Mouse (Mus musculus): ENCODE results near the gene Metrnl. TPM values are rescaled to one million over a fixed set of nuclear protein-coding genes. Genes with fewer than 3 reads are reported as not detected.
"Not testable (repeated sequence)": the region's sequence is repeated elsewhere in the genome, so short reads cannot be mapped to it uniquely, and the experiment has no call there.

Gene Metrnl
- polyA plus RNA-seq (2016; fragmentation: Nextera tagmentation; extraction: Ambion mirVana) = 3.7 and 4.8 TPM in 2 replicates

DNA sequence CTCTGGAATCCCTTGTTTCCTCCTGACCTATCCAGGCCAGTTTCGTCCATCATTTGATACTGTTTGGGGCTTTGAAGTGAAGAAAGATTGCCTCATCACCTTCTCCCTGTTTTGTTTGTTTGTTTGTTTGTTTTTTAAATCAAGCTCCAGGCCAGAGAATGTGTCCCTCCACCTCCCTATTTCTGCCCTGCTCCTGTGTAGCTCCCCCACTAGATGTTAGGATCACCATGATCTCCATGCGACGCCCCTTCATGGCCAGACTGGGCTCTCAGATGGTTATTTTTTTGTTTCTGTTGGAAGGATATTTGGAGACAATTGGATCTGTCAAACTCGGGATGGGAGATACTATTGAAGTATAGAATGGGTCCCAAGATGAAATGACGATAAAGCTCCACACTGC, at the start of gene Metrnl:
TSS of gene Metrnl (plus strand) at position 301 of the 400 bp plus-strand sequence.
- peaks cover 69% of the 10 kb centered on the region for H3K27me3 ChIP-seq (replicated peaks)
- H3K36me3 ChIP-seq = no peaks in the 10 kb centered on the region
- peak within 1 kb of the TSS; percentile 40 for H3K9ac ChIP-seq
- no peak within 1 kb of the TSS for H3K27ac ChIP-seq
- WGBS (ENCODE audit: insufficient replicate concordance) = 73% methylated on average over 5 of the region's 5 CpGs
- H3K4me2 ChIP-seq = peak within 1 kb of the TSS; percentile 83
- H3K9me3 ChIP-seq (replicated peaks) = no peaks in the 10 kb centered on the region
- ATAC-seq = no peak
- peak within 1 kb of the TSS; percentile 58 for H3K4me3 ChIP-seq
- H3K4me1 ChIP-seq = peaks cover 16% of the 10 kb centered on the region

DNA sequence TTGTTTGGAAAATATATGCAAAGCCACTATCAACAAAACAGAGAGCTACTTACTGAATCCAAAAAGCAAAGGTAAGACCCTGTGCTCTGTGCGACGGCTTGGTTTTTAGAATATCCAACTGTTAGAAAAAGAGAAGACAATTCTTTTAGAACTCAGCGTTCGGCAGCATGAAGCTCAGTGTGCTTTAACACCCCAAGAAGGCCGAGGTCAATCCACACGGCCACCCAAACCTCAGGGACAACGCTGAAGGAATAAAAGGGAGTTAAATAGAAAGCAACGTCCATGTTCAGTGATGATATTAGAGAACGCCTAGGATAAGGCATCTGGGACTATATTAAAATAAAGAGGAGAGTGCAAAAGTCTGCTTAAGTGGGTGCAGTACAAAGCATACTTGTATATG, 49.8 kb upstream of the Metrnl start:
- Histone ChIP-seq H3K4me2 (no peak overlapping the region), H3K27me3 (replicated peaks) (no peaks in the 10 kb centered on the region), H3K27ac (no peak overlapping the region), H3K9me3 (replicated peaks) (no peaks in the 10 kb centered on the region), H3K4me3 (no peak overlapping the region), H3K9ac (no peak overlapping the region), H3K4me1 (no peaks in the 10 kb centered on the region), H3K36me3 (peaks cover 13% of the 10 kb centered on the region; the same call in 1 of the 2 replicates)
- WGBS (ENCODE audit: insufficient replicate concordance) = 80% methylated on average over 9 of the region's 9 CpGs
- no peak for ATAC-seq

DNA sequence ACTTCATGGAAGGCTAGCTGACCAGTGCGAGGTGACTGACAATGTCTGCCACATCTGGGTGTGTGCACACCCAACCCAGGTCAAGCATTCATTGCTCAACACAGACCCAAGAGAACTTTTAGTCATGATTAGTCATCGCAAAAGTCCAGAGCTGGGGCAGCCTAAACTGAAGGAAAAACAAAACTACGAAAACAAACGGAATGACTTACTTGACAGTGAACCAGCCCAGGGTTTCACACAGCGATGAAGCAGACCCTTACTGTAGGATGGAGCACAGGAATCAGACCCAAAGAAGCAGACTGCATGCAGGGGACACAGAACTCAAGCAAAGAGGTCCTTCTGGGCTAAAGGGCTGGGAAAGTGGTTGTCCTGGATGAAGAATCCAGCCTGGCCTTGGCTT, 49.4 kb upstream of the Metrnl start:
- Histone ChIP-seq H3K9ac (no peak overlapping the region), H3K4me2 (no peak overlapping the region), H3K27ac (no peak overlapping the region), H3K4me3 (no peak overlapping the region), H3K27me3 (replicated peaks) (no peaks in the 10 kb centered on the region), H3K9me3 (replicated peaks) (no peaks in the 10 kb centered on the region), H3K36me3 (peaks cover 13% of the 10 kb centered on the region; the same call in 1 of the 2 replicates), H3K4me1 (no peaks in the 10 kb centered on the region)
- no peak for ATAC-seq
- WGBS (ENCODE audit: insufficient replicate concordance) = 82% methylated on average over 5 of the region's 5 CpGs

DNA sequence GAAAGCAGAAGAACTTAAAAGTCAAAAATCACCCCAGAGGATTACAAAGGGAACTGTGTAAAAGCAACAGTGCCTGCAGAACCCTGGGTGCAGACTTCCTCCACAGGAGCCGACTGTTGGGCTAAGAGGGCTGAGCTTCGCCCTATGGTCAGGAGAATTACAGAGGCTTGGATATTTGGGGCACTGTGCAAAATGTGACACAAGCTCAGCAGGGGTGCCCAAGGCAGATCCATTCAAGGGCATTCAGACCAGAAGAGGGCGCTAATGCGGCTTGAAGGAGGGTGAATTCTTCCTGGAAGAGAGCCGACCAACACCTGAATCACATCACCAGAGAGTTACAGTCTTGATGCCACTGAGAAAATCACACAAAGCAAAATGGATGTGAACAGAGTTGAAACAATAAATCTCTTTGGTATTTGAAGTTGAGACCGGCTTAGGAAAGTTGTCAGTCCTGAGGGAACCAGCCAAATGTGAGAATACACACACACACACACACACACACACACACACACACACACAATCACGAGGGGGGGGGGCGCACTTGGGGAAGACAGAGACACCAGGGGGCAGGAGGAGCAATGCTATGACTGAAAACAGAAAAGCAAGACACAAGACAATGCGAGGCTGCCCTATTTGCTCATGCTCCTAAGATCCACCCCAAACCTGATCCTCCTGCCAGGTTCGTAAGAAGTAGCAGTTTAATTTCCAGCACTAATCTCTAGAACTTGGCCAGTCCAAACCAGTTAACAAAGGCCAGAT, 48.6 kb upstream of the Metrnl start:
- H3K4me1 ChIP-seq = no peaks in the 10 kb centered on the region
- H3K9me3 ChIP-seq (replicated peaks) = no peaks in the 10 kb centered on the region
- no peak overlapping the region for H3K4me2 ChIP-seq
- H3K27ac ChIP-seq = no peak overlapping the region
- no peak overlapping the region for H3K9ac ChIP-seq
- H3K27me3 ChIP-seq (replicated peaks) = no peaks in the 10 kb centered on the region
- peaks cover 13% of the 10 kb centered on the region; the same call in 1 of the 2 replicates for H3K36me3 ChIP-seq
- H3K4me3 ChIP-seq = no peak overlapping the region
- ATAC-seq = no peak
- WGBS (ENCODE audit: insufficient replicate concordance) = 51% methylated on average over 10 of the region's 10 CpGs

DNA sequence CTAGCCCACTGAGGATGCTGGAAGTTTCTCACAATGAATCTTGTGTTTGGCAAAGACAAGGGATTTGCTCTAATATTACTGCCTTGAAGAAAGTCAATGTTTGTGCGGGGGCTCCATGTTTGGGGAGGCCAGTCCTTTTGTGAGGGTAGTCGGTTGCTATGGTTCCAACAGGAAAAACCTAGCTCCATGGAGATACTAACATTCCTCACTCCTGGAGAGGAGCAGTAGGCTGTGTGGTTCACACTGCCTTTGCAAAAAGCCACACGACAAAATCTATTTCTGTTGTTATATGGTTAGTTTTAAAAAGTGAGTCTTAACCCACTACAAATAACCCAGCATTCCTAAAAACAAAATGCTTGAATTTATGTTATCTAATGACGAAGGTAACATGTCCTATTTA, 47.7 kb upstream of the Metrnl start:
- Histone ChIP-seq H3K9me3 (replicated peaks) (no peaks in the 10 kb centered on the region), H3K4me2 (no peak overlapping the region), H3K4me3 (no peak overlapping the region), H3K27ac (no peak overlapping the region), H3K36me3 (peaks cover 11% of the 10 kb centered on the region; the same call in 1 of the 2 replicates), H3K27me3 (replicated peaks) (no peaks in the 10 kb centered on the region), H3K4me1 (no peaks in the 10 kb centered on the region), H3K9ac (no peak overlapping the region)
- WGBS (ENCODE audit: insufficient replicate concordance) = 80% methylated on average over 4 of the region's 4 CpGs
- ATAC-seq = no peak

DNA sequence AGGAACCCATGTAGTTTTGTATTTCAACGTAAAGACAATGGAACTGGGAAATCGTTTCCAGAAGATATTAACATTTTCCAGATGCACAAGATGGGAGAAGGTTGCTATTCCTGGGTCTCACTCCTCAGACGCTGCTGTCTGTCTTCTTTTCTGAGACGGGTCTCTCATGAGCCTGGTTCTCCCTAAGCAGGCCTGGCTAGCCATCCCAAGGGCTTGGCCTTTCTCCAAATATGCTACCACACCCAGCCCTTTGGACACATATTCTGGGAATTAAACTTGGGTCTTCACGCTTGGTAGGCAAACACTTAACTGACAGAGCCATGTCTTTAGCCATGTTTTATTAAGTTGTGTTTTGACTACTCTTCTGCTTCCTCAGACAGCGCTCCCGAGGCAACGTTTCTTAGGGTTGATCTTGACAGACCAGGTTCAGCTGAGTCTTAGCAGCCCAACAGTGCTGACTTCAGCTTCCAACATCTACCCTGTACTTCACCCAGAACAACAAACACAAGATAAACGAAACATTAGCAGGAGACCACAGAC, 46.9 kb upstream of the Metrnl start:
- H3K4me3 ChIP-seq = no peak overlapping the region
- no peak for ATAC-seq

DNA sequence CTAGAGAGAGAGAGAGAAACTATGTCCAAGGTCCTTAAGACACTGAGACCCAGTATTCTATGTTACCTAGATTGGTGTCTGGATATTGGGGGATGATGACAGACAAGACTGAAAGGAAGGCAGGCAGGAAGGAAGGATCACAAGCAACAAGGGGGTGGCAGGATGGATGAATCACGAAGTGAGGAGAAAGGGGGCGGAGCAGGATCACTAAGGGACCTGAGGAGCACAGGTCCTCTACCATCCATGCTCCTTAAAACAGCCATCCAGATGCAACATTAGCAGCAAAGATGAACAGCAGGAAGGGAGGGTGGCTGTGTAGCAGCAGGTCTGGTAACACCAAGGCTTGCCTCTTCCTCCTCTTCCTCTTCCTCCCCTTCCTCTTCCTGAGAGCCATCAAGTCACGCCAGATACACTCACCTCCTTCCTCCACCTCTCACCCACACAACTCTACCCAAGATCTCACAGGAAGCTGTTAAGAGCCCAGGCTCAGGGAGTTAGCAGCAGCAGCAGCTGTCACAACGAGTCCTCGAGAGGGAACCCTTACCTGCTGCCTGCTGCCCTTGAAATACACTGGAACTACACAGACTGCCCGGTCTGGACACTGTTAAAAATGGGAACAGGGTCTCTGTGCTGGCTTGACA, 46.1 kb upstream of the Metrnl start:
- no peaks in the 10 kb centered on the region for H3K4me1 ChIP-seq
- no peaks in the 10 kb centered on the region for H3K9me3 ChIP-seq (replicated peaks)
- H3K4me2 ChIP-seq = no peak overlapping the region
- peaks cover 10% of the 10 kb centered on the region; the same call in 1 of the 2 replicates for H3K36me3 ChIP-seq
- H3K9ac ChIP-seq = no peak overlapping the region
- ATAC-seq = no peak
- no peak overlapping the region for H3K27ac ChIP-seq
- no peak overlapping the region for H3K4me3 ChIP-seq
- 35% methylated on average over 6 of the region's 6 CpGs for WGBS (ENCODE audit: insufficient replicate concordance)
- H3K27me3 ChIP-seq (replicated peaks) = no peaks in the 10 kb centered on the region

More for the DNA sequence above, 46.9 kb upstream of the Metrnl start:
- Histone ChIP-seq H3K4me2 (no peak overlapping the region), H3K27me3 (replicated peaks) (no peaks in the 10 kb centered on the region), H3K9ac (no peak overlapping the region), H3K27ac (no peak overlapping the region), H3K4me1 (no peaks in the 10 kb centered on the region), H3K36me3 (peaks cover 7% of the 10 kb centered on the region; the same call in 1 of the 2 replicates), H3K9me3 (replicated peaks) (no peaks in the 10 kb centered on the region)
- WGBS (ENCODE audit: insufficient replicate concordance) = 76% methylated on average over 9 of the region's 9 CpGs

DNA sequence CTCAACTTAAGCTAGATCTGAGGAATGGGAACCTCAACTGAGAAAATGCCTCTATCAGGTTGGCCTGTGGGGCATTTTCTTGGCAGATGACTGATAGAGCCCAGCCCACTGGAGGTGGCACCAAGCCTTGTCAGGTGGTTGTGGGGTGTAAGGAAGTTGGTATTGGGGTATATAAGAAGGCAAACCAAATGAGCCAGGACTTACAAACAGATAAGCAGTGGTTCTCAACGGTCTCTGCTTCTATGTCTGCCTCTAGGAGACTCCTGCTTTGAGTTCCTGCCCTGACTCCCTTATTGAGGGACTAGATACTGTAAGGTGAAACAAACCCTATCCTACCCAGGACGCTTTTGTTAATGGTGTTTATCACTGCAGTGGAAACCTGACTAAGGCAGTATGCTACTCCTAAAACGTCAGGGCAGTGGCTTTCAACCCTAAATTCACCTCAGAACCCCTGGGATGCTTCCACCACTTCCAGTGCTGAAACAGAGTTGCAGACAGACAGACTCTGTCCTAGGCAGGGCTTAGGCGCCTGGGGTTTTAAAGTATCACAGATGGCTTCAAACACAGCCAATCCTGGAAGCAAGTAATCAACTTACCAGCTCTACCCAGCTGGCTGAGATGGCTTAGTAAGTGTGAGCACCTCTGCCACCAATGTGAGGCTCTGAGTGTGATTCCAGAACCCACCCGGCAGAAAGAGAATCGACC, 45.4 kb upstream of the Metrnl start:
- Histone ChIP-seq H3K4me1 (no peaks in the 10 kb centered on the region), H3K4me2 (no peak overlapping the region), H3K36me3 (0 out of 2 replicates have a peak, but pooled peaks cover 5% of the 10 kb centered on the region), H3K4me3 (no peak overlapping the region), H3K27ac (no peak overlapping the region), H3K9ac (no peak overlapping the region), H3K9me3 (replicated peaks) (no peaks in the 10 kb centered on the region), H3K27me3 (replicated peaks) (no peaks in the 10 kb centered on the region)
- ATAC-seq = no peak
- 64% methylated on average over 6 of the region's 6 CpGs for WGBS (ENCODE audit: insufficient replicate concordance)

DNA sequence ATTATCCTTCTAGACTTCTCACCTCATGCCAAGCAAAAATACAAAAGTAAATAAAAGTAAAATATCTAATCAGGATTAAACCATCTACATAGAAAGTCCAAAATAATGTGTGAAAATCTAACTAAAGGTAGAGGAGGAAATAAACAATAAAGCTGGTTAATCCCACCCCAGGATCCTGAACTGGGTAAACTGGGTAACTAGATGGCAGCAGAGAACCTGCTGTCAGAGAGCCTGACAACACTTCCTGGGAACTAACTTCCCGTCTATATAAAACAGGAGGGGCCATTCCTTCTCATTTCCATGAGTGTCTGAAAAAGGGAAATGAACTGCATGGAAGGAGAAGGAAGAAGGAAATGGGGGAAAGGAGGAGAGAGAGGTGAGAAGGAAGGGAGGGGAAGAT, 43.2 kb upstream of the Metrnl start:
- Histone ChIP-seq H3K27me3 (replicated peaks) (no peaks in the 10 kb centered on the region), H3K4me2 (no peak overlapping the region), H3K27ac (no peak overlapping the region), H3K4me1 (no peaks in the 10 kb centered on the region), H3K36me3 (0 out of 2 replicates have a peak, but pooled peaks cover 5% of the 10 kb centered on the region), H3K4me3 (no peak overlapping the region), H3K9ac (no peak overlapping the region), H3K9me3 (replicated peaks) (no peaks in the 10 kb centered on the region)
- ATAC-seq = no peak
- 49% methylated on average over 1 of the region's 1 CpGs for WGBS (ENCODE audit: insufficient replicate concordance)

DNA sequence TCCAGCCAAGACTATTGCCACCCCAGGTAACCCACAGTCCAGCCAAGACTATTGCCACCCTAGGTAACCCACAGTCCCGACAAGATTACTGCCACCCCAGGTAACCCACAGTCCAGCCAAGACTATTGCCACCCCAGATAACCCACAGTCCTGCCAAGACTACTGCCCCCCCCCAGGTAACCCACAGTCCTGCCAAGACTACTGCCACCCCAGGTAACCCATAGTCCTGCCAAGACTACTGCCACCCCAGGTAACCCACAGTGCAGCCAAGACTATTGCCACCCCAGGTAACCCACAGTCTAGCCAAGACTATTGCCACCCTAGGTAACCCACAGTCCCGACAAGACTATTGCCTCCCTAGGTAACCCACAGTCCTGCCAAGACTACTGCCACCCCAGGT, 40.7 kb upstream of the Metrnl start:
- H3K4me3 ChIP-seq; H3K27ac ChIP-seq; H3K9me3 ChIP-seq (replicated peaks); ATAC-seq; H3K4me2 ChIP-seq; H3K27me3 ChIP-seq (replicated peaks); H3K4me1 ChIP-seq; H3K9ac ChIP-seq: not testable (repeated sequence)
- WGBS (ENCODE audit: insufficient replicate concordance) = 73% methylated on average over 2 of the region's 2 CpGs
- peaks cover 10% of the 10 kb centered on the region; the same call in 1 of the 2 replicates for H3K36me3 ChIP-seq

DNA sequence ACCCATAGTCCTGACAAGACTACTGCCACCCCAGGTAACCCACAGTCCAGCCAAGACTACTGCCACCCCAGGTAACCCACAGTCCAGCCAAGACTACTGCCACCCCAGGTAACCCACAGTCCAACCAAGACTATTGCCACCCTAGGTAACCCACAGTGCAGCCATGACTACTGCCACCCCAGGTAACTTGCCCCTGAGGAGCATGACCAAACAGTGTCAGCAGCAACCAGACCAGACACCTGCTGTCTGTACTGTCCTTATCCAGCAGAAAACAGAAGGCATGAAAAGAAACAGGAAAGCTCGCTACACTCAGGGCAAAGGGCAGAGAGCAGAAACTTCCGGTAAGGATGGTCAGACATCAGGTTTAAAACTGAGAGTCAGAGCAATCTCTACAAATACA, 40.2 kb upstream of the Metrnl start:
- 79% methylated on average over 2 of the region's 2 CpGs for WGBS (ENCODE audit: insufficient replicate concordance)
- Histone ChIP-seq H3K4me2 (no peak overlapping the region), H3K27ac (no peak overlapping the region)

DNA sequence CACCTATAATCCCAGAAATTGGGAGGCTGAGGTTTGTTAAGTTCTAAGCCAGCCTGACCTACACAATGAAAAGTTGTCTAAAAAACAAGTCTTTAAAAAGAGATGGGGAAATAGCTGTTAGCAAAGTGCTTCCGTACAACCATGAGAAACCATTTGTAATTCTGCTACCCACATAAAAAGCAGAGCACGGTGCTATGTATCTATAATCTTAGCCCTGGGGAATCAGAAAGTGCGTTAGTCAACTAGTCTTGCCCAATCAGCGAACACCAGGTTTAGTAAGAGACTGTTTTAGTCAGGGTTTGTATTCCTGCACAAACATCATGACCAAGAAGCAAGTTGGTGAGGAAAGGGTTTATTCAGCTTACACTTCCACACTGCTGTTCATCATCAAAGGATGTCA, 33.8 kb upstream of the Metrnl start:
- Histone ChIP-seq H3K27ac (no peak overlapping the region), H3K36me3 (peaks cover 10% of the 10 kb centered on the region), H3K9me3 (replicated peaks) (no peaks in the 10 kb centered on the region), H3K9ac (no peak overlapping the region), H3K4me3 (no peak overlapping the region), H3K27me3 (replicated peaks) (no peaks in the 10 kb centered on the region), H3K4me2 (no peak overlapping the region), H3K4me1 (peaks cover 6% of the 10 kb centered on the region)
- no peak for ATAC-seq
- WGBS (ENCODE audit: insufficient replicate concordance) = 76% methylated on average over 4 of the region's 4 CpGs

More for the DNA sequence above, 40.2 kb upstream of the Metrnl start:
- H3K36me3 ChIP-seq = peaks cover 10% of the 10 kb centered on the region; the same call in 1 of the 2 replicates
- H3K27me3 ChIP-seq (replicated peaks) = no peaks in the 10 kb centered on the region
- H3K9ac ChIP-seq = no peak overlapping the region
- H3K4me3 ChIP-seq = no peak overlapping the region
- ATAC-seq = no peak
- no peaks in the 10 kb centered on the region for H3K4me1 ChIP-seq
- H3K9me3 ChIP-seq (replicated peaks) = no peaks in the 10 kb centered on the region

Measured in liver, embryonic 12.5 days (tissue).